Mouse (Mus musculus) liver, embryonic 14.5 days (tissue): Measurements from ENCODE around the gene Eaf1. TPM values are rescaled to one million over a fixed set of nuclear protein-coding genes. Genes with fewer than 3 reads are reported as not detected.

Experiments used
- ATAC-seq: fragments of 200-750 bp; cut with Nextera tagmentation; 2 replicates; pipeline ENCODE4 v1.8.0; 2017; ENCODE audit warnings: moderate number of reproducible peaks, mild to moderate bottlenecking, moderate library complexity; ENCODE audit not compliant: insufficient read depth
- DNase-seq, 3 experiments: peaks; one replicate each; pipeline ENCODE4 v3.0.0-alpha.2; 2012 to 2013; ENCODE audit warnings: low read depth in 3 of 3, low spot score in 3 of 3
- H3K27ac ChIP-seq: fragments of 300-500 bp; sonication (generic); 2 replicates; pipeline ENCODE4 v1.5.1; 2014; ENCODE audit warnings: moderate library complexity, mild to moderate bottlenecking, control low read depth, inconsistent platforms
- H3K27me3 ChIP-seq: fragments of 300-500 bp; sonication (generic); 2 replicates; pipeline ENCODE4 v1.6.1; 2014; ENCODE audit warnings: mild to moderate bottlenecking, low read length, moderate library complexity; ENCODE audit not compliant: control insufficient read depth, insufficient read depth
- H3K36me3 ChIP-seq: fragments of 300-500 bp; sonication (generic); replicated peaks from 2 replicates; pipeline ENCODE4 v1.6.1; 2014; ENCODE audit warnings: low read depth; ENCODE audit not compliant: control insufficient read depth, insufficient read depth
- H3K4me1 ChIP-seq, 2 experiments: fragments of 200-500 bp in 1 of 2; fragments of 300-500 bp in 1 of 2; sonication (generic) in 1 of 2; replicated peaks; 2 replicates each; pipeline ENCODE4 v1.6.1; 2012 to 2014; ENCODE audit warnings: antibody characterized with exemption in 1 of 2, inconsistent platforms in 1 of 2, low read length in 1 of 2; ENCODE audit not compliant: control insufficient read depth in 2 of 2, insufficient read depth in 2 of 2
- H3K4me2 ChIP-seq: fragments of 300-500 bp; sonication (generic); 2 replicates; pipeline ENCODE4 v1.6.1; 2014; ENCODE audit warnings: low read depth, mild to moderate bottlenecking, control low read depth, moderate library complexity
- H3K4me3 ChIP-seq, 2 experiments: fragments of 200-500 bp in 1 of 2; fragments of 300-500 bp in 1 of 2; sonication (generic) in 1 of 2; 2 replicates each; pipeline ENCODE4 v1.5.1; 2012 to 2014; ENCODE audit warnings: low read depth in 2 of 2, low read length in 2 of 2, mild to moderate bottlenecking in 2 of 2, control low read depth in 1 of 2, inconsistent platforms in 1 of 2, moderate library complexity in 1 of 2; ENCODE audit not compliant: insufficient read depth in 1 of 2
- H3K9ac ChIP-seq: fragments of 300-500 bp; sonication (generic); replicated peaks from 2 replicates; pipeline ENCODE4 v1.6.1; 2014; ENCODE audit warnings: mild to moderate bottlenecking, control low read depth, moderate library complexity
- H3K9me3 ChIP-seq: fragments of 300-500 bp; sonication (generic); 2 replicates; pipeline ENCODE4 v1.6.1; 2016; ENCODE audit warnings: low read length, mixed read lengths; ENCODE audit not compliant: control insufficient read depth
- CTCF ChIP-seq: IDR thresholded peaks from 2 replicates; pipeline ENCODE4 v1.5.1; 2016; ENCODE audit warnings: antibody characterized with exemption, low read depth, control low read depth
- EP300 ChIP-seq: IDR thresholded peaks from 2 replicates; pipeline ENCODE4 v1.6.1; 2016; ENCODE audit warnings: antibody characterized with exemption, low read depth
- WGBS: fragments of 180-500 bp; shearing (Covaris S2); extraction: QIAGEN DNeasy Blood & Tissue Kit; methylation state at CpG from one replicate; pipeline ENCODE4 v1.1.7; 2014; ENCODE audit not compliant: insufficient replicate concordance; 5-methylcytosine and 5-hydroxymethylcytosine counted together
- polyA plus RNA-seq, 2 experiments: library from polyadenylated mRNA; depleted of rRNA in 1 of 2; stranded (reverse) in 1 of 2; unstranded in 1 of 2; fragments of >200 nt; fragmentation: Nextera tagmentation in 1 of 2; extraction: Ambion mirVana in 1 of 2; gene quantifications; 2 replicates each; pipeline versions ENCODE4 v1.2.1 to v1.2.3; 2012 to 2014

The Eaf1 gene
- polyA plus RNA-seq, 2 experiments, result 20.9 to 23.0 TPM

DNA sequence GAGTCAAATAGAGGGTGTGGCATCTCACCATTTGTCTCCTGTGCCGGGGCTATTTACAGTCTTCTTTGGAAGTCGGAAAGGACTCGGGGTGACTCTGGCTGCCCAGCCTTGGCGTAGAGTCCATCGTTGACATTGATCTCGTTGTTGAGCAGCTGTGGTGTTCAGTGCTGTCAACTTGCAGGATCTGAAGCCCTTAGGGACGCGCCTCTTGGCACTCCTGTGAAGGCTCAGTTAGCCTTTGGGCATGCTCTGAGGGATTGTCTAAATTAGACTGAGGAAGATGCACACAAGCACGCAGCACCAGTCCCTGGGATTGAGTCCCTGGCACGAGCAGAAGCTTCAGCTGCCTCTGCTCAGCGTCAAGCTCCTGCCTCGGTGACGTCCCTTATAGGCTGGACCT lies 9.2 kb downstream of the Eaf1 start:
- H3K4me1 ChIP-seq, result no peaks in the 10 kb centered on the region
- ATAC-seq, result no peak
- 88% methylated on average over 13 of the region's 13 CpGs for whole genome bisulfite sequencing

DNA sequence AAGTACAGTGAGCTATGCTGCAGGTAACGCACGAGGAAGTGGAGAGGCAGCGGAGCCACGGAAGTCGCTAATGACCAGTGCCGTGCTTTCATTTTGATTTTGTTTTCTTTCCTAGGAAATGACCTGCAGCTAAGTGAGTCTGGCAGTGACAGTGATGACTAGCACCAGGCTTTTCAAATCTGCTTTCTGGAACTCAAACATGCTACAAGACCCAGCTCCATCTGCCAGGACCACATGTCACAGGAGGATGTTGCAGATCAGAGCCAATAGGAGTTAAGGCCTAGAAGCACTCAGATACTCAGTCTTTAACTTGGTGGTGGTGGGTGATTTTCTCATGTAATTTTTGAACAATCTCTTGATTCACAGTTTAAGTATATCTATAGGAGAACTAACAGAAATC lies 12.3 kb downstream of the Eaf1 start:
- 95% methylated on average over 6 of the region's 6 CpGs for WGBS
- H3K4me2 ChIP-seq, result no peak overlapping the region
- no peaks in the 10 kb centered on the region for H3K4me1 ChIP-seq
- H3K9ac ChIP-seq, result no peak overlapping the region
- no peak overlapping the region for H3K4me3 ChIP-seq
- DNase-seq (no peak), ATAC-seq (no peak)
- H3K36me3 ChIP-seq, result peaks cover 82% of the 10 kb centered on the region
- no peak overlapping the region for H3K27ac ChIP-seq
- H3K9me3 ChIP-seq, result no peaks in the 10 kb centered on the region
- no peaks in the 10 kb centered on the region for H3K27me3 ChIP-seq
- TF ChIP-seq EP300 (no peak), CTCF (no peak)

More for the DNA sequence above, 9.2 kb downstream of the Eaf1 start:
- Histone ChIP-seq H3K4me3 (no peak overlapping the region), H3K9ac (no peak overlapping the region), H3K36me3 (peaks cover 91% of the 10 kb centered on the region), H3K27me3 (no peaks in the 10 kb centered on the region), H3K4me2 (no peak overlapping the region), H3K27ac (no peak overlapping the region), H3K9me3 (no peaks in the 10 kb centered on the region)
- TF ChIP-seq EP300, result no peak
- TF ChIP-seq CTCF, result no peak
- no peak for DNase-seq

DNA sequence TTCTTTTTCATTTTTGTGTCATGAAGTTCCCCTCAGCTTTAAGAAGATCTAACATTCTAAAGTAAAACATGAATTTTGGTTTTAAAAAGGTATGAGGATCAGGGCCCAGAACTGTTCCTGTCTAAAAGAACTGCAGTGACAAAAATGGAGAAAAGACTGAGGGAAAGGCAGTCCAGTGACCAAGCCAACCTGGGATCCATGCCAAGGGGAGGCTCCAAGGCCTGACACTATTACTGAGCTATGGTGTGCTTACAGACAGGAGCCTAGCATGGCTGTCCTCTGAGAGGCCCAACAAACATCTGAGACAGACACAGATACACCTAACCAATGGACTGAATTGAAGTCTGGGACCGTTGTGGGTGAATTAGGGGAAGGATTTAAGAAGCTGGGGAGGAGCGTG lies 15.7 kb downstream of the Eaf1 start:
- Histone ChIP-seq H3K4me2 (no peak overlapping the region), H3K27me3 (no peaks in the 10 kb centered on the region), H3K4me3 (no peak overlapping the region), H3K4me1 (no peaks in the 10 kb centered on the region), H3K27ac (no peak overlapping the region), H3K9ac (no peak overlapping the region), H3K9me3 (no peaks in the 10 kb centered on the region), H3K36me3 (peaks cover 48% of the 10 kb centered on the region)
- ATAC-seq, result no peak
- 98% methylated on average over 2 of the region's 2 CpGs for WGBS
- TF ChIP-seq CTCF, result no peak
- TF ChIP-seq EP300, result no peak
- no peak for DNase-seq

DNA sequence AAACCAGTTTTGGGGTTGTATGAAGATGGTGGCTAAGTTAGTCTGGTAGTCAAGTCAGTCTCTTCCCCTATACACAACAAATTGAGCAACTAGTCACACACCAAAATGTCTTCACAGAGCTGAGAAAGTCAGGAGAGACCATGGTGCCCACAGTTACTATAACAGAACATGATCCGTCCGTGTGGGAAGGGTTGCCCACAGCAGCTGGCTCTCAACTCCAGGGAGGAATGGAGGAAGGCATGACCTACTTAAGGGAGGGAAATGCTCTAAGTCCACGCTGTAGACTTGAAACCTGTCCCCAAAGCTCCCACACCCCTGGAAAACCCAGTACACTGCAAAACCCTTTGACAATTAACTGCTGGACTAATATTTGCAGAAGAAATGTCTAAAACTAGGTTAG lies 16.1 kb downstream of the Eaf1 start:
- no peak overlapping the region for H3K4me2 ChIP-seq
- H3K27ac ChIP-seq, result no peak overlapping the region
- no peaks in the 10 kb centered on the region for H3K27me3 ChIP-seq
- DNase-seq, result no peak
- H3K9ac ChIP-seq, result no peak overlapping the region
- TF ChIP-seq CTCF, result no peak
- peaks cover 44% of the 10 kb centered on the region for H3K36me3 ChIP-seq
- WGBS, result 81% methylated on average over 3 of the region's 3 CpGs
- H3K9me3 ChIP-seq, result no peaks in the 10 kb centered on the region
- no peak overlapping the region for H3K4me3 ChIP-seq
- H3K4me1 ChIP-seq, result no peaks in the 10 kb centered on the region
- no peak for ATAC-seq

DNA sequence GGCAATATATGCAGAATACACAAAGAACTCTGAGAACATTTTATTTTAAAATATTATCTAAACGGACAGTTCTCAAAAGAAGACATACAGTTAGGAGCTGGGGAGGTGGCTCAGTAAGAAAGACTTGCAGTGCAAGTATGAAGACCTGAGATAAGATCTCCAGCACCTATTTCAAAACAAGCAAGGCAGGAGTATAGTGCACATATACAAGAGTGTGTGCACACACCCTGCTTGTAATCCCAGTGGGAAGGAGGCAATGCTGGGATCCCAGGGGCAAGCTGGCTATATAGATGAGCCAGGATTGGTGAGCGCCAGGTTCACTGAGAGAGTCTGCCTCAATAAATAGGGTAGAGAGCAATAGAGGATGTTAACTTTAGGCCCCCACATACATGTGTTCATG lies 21.7 kb downstream of the Eaf1 start:
- no peak overlapping the region for H3K4me2 ChIP-seq
- H3K27me3 ChIP-seq, result no peaks in the 10 kb centered on the region
- no peaks in the 10 kb centered on the region for H3K4me1 ChIP-seq
- H3K4me3 ChIP-seq, result no peak overlapping the region
- WGBS, result 73% methylated on average over 2 of the region's 2 CpGs
- H3K36me3 ChIP-seq, result no peaks in the 10 kb centered on the region
- DNase-seq, result no peak
- no peak for ATAC-seq
- TF ChIP-seq CTCF, result no peak
- TF ChIP-seq EP300, result no peak
- no peak overlapping the region for H3K27ac ChIP-seq
- H3K9ac ChIP-seq, result no peak overlapping the region
- H3K9me3 ChIP-seq, result no peaks in the 10 kb centered on the region
